Mouse (Mus musculus): ENCODE data around the gene Trpv2.

GRCm38 (mm10) chr11:62541581-62541980 is 32.7 kb upstream of the Trpv2 start:
- TF ChIP-seq CTCF (IDR thresholded peaks at IDR 0.05; ENCODE audit: low read depth, low read length) = no peak
- no peak for TF ChIP-seq POLR2A (IDR thresholded peaks at IDR 0.05; ENCODE audit: insufficient read depth, low read length)
- TF ChIP-seq EP300 (IDR thresholded peaks at IDR 0.05; ENCODE audit: insufficient read depth, low read depth, low read length) = no peak
